Mouse (Mus musculus): ENCODE measurements around the gene 4930519P11Rik.

The 4930519P11Rik gene

DNA sequence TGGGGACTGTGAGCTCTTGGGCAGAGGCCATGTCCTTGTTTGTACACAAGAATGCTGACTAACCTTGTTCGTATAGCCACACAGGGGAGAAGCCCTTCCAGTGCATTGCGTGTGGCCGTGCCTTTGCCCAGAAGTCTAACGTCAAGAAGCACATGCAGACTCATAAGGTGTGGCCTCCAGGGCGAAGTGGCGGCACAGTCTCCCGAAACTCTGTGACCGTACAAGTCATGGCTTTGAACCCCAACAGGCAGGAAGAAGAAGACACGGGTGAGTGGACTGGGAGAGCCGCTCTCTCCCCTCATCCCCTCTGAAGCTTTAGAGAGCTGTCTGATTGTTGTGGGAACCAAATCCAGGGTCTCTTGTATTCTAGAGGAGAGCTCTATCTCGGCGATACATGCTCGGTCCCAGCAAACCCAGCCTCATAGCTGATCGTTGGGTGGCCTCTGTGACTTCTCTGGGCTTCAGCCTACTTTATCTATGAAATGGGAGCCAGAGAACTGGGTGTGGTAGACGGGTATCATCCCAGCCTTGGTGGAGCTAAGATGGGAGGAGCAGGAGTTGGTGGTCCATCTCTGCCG is 19.1 kb upstream of the 4930519P11Rik start:
- no peak for DNase-seq (ENCODE audit: low read depth, low spot score)

- no peak for DNase-seq (ENCODE audit: low read depth, low spot score)
Measured at GRCm38 (mm10) chr2:154630531-154630930, 17.3 kb upstream of the 4930519P11Rik start.

GRCm38 (mm10) chr2:154624137-154624536 is 10.9 kb upstream of the 4930519P11Rik start:
- DNase-seq (ENCODE audit: low read depth, low spot score), result no peak

- DNase-seq (ENCODE audit: low read depth, low spot score), result no peak
Measured at GRCm38 (mm10) chr2:154621684-154622083, 8.4 kb upstream of the 4930519P11Rik start.

- DNase-seq (ENCODE audit: low read depth, low spot score), result no peak
Measured at GRCm38 (mm10) chr2:154617061-154617460, 3.8 kb upstream of the 4930519P11Rik start.

DNA sequence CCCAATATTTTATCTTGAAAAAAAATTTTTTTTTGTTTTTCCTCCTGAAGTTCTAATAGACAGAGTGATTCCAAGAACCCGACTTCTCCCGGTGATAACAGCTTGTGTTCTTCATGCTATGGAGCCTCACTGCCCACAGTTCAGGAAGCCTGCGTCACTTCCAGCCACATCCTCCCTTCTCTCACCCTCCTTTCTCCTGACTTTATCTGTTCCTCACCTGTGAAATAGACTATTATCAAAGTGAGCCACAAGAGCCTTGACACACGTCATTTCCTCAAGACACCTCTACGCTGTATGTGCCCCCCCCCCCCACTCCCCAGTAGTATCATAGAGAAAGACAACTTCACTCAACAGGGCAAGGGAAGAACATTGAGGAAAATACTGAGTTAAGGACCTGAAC is 2.4 kb upstream of the 4930519P11Rik start:
- DNase-seq (ENCODE audit: low read depth, low spot score), result no peak

DNA sequence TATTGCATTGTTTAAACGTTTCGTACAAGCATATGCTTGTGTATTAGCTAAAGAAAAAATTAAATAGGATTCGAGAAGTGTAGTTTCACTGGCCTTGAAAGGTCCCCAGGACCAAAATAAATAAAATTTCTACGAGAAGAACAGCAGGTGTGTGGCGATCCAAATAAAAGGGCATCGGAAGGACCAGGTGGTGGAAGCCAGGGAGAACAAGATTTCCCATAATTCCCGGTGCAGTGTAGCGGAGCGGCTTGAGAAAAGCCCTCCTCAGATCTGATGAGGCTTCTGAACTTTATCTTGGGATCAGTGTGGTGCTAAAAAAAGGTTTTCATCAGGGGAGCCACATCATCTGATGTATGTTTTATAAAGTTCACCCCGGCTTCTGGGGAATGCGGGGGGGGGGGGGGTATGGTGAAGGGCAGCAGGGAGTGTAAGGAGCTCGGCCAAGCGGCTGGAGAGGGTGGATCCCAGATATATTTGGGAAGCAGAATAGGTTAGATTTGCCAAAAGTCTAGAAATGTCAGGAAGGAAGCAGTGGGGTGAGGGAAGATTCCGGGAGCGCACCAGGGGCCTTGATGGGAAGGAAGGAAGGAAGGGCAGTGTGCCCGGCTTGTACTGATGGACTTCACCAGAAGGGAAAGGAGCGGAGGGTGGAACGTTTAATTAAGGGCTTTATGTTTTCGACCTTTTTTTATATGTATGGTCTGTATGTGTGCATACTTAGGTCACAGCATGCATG is 1.8 kb upstream of the 4930519P11Rik start:
- no peak for DNase-seq (ENCODE audit: low read depth, low spot score)

- DNase-seq (ENCODE audit: low read depth, low spot score), result no peak
Measured at GRCm38 (mm10) chr2:154609050-154609767, 4.0 kb downstream of the 4930519P11Rik start.

DNA sequence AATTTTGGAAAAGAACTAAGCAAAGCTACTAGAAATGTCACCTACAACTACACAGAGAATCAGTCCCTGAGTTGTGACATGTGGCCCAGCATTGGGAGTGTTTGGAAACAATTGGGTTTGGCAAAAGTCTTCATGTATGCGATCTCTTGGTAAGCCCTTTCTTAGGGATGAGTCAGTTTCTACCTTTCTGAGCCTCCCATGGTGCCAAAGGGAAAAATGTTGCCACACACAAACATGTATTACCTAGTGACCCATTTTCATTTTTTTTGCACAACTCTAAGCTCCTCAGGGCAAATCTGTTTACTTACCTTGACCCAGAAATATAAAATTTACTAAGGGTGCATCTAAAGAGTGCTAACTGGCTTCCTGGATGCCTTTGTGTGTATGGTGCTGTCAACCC is 6.3 kb downstream of the 4930519P11Rik start:
- no peak for DNase-seq (ENCODE audit: low read depth, low spot score)

- no peak for DNase-seq (ENCODE audit: low read depth, low spot score)
Measured at GRCm38 (mm10) chr2:154604156-154604555, 9.1 kb downstream of the 4930519P11Rik start.

DNA sequence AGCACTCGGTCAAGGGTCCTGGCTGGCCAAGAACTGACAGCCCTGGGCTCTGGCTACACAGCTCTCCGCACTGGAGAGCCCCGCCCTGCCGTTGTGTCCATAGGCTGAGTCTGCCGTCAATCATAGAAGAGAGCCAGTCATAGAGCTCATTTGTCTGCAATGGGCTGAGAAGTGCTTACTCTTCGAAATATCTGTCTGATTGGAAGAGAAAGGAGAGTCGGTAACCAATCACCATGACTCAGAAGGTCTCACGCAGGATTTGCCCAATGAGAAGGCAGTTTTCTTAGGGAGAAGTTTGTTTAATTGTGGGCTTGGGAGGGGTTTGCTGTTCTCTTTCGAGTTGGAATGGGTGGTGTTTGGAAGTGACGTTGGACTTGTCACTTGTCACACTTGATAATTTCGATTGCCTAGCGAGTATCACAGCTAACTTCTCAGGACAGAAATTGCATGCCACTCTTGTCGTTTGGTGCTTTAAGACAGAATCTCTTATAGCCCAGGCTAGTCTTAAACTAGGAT is 9.5 kb downstream of the 4930519P11Rik start, which contains the start of gene Pxmp4:
Gene Pxmp4 (minus strand): TSS at position 71 of the 516 bp plus-strand sequence.
- peak; percentile 98 for DNase-seq (ENCODE audit: low read depth, low spot score)

DNA sequence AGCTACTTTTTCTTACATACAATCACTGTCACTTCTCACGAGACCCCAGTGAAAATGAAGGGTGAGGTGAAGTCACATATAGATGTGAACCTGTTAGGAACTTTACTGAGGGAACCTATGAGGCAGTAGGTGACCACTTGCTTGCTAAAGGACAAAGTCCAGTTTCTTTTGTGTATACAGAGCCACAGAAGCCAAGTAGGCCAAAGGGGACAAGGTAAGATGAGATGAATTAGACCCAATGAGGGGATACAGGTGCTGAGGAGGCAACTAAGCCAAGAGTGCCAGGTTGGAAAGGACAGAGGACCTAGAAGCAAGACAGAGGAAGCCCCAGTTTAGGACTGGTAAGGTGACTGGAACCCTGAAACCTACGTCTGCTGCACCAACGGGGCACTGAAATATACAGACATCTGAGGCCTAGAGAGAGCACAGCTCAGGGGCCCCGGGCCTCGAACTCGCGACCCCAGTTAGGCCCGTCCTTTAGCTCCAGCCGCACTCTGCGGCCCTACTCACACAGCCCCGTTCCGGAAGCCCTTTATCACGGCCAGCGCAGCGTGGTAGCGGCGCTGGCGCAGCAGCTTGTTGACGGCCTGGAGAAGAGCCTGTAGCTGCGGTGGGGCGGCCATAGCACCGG is 10.1 kb downstream of the 4930519P11Rik start:
- no peak for DNase-seq (ENCODE audit: low read depth, low spot score)

- DNase-seq (ENCODE audit: low read depth, low spot score), result no peak
Measured at GRCm38 (mm10) chr2:154601324-154601723, 11.9 kb downstream of the 4930519P11Rik start.

- DNase-seq (ENCODE audit: low read depth, low spot score), result no peak
Measured at GRCm38 (mm10) chr2:154600586-154600985, 12.7 kb downstream of the 4930519P11Rik start.

DNA sequence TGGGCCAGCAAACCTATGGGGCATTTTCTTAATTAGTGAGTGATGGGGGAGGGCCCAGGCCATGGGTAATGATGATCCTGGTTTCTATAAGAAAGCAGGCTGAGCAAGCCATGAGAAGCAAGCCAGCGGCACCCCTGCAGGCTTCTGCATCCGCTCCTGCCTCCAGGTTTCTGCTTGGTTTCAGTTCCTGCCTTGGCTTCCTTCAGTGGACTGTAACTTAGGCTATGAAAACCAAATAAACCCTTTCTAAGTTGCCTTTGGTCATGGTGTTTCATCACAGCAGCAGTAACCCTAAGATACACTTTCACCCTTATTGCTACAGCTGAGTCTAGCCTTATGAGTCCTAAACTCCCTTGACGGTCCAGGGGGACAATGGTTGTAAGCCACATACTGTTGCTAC is 15.8 kb downstream of the 4930519P11Rik start:
- DNase-seq (ENCODE audit: low read depth, low spot score), result no peak

DNA sequence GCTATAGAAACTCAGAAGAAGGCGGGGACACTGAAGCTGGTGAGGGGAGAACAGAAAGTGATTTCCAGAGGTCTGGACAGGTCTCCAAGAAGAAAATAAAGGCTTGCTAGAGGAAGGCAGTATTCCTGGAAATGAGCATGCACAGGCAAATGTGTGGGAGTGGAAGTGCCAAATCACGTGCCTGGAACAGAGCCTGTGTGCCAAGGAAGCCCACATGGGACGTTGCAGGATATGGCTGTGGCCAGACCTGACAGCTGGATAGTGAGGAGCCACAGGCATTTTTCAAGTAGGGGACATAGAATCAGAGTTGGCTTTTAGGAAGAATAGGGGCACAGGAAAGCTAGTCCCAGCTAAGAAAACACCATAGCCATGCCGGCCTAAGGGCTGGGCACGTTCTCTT is 17.5 kb downstream of the 4930519P11Rik start:
- no peak for DNase-seq (ENCODE audit: low read depth, low spot score)

GRCm38 (mm10) chr2:154593025-154593424 is 20.2 kb downstream of the 4930519P11Rik start:
- no peak for DNase-seq (ENCODE audit: low read depth, low spot score)

GRCm38 (mm10) chr2:154591239-154591638 is 22.0 kb downstream of the 4930519P11Rik start:
- no peak for DNase-seq (ENCODE audit: low read depth, low spot score)

DNA sequence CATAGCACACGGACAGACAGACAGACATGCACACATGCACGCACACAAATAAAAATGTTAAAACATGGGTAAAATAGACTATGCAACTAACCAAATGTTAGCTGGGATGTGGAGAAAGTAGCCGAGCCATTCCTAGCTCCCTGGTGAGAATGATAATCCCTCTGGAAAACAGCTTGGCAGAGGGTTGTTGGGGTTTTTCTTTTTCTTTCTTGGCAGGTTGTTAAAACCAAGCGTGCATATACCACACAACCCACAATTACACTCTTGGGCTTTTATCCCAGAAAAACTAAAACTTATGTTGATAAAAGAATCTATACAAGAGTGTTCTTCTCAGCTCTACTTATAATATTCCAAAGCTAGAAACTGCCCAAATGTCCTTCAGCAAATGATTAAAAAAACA is 24.2 kb downstream of the 4930519P11Rik start:
- DNase-seq (ENCODE audit: low read depth, low spot score), result peak; percentile 79

DNA sequence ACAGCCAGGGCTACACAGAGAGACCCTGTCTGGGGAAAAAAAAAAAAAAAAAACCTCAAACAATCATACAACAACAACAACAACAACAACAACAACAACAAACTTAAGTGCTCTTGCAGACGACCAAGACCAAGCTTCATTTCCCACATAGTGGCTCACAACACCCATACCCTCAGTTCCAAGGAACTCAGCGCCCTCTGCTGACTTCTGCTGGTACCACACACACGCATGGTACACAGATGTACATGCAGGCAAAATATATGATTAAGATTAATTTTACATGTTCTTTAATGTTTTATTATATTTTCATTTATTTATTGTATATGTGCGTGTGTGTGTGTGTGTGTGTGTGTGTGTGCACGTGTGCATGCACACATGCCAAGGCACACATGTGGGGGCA is 26.8 kb downstream of the 4930519P11Rik start:
- DNase-seq (ENCODE audit: low read depth, low spot score), result no peak

- DNase-seq (ENCODE audit: low read depth, low spot score), result no peak
Measured at GRCm38 (mm10) chr2:154584931-154585601, 28.2 kb downstream of the 4930519P11Rik start.
